Mouse (Mus musculus): ENCODE measurements around the gene Creb3l4. TPM values are rescaled to one million over a fixed set of nuclear protein-coding genes. Genes with fewer than 3 reads are reported as not detected.

Creb3l4 gene
- total and polyA plus RNA-seq, 3 experiments: 0.21 to 0.89 (median 0.59) TPM

DNA sequence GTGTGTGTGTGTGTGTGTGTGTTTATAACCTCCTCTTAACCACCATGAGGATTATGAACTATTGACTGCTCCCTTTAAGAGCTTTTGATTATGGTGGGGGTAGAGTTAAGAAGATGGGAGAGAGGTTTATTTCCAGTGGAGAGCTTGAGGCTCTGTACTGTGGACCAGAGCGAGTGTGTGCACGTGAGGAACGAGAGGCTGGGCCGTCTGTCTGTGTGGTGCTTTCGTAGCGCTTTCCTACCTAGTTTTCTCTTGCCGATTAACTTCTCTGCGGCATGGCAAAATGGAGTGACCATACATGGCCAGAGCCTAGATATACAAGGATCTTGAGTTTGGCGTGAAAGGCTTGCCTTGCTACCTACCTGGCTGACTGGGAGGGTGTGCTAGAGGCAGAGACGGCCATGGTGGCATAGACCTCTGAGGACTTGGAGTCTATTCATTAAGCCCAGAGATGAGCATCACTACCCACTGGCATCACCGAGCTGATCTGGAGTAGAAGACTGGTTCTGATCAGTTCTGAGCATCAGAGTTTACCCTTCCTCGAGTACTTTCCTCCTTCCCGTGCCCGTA is 12.6 kb upstream of the Creb3l4 start:
- Histone ChIP-seq H3K27me3 (replicated peaks) (no peaks in the 10 kb centered on the region), H3K36me3 (replicated peaks in 1 of 2; ENCODE audit: control insufficient read depth in 1 of 2, insufficient read depth in 1 of 2, low read length in 1 of 2) (peaks cover 48 to 50% of the 10 kb centered on the region in 2 experiments), H3K9ac (ENCODE audit: insufficient read depth, low read depth) (peak overlapping the region; percentile 85), H3K79me2 (replicated peaks; ENCODE audit: control insufficient read depth, extremely low read depth, insufficient read depth, poor library complexity, severe bottlenecking) (peaks cover 53% of the 10 kb centered on the region), H3K4me1 (ENCODE audit: control insufficient read depth in 1 of 2, insufficient read depth in 2 of 2) (peaks cover 9 to 49% of the 10 kb centered on the region in 2 experiments), H3K27ac (ENCODE audit: insufficient read depth, low read depth) (peak overlapping the region; percentile 82), H3K9me3 (replicated peaks; ENCODE audit: low read length) (no peaks in the 10 kb centered on the region), H3K4me3 (replicated peaks in 1 of 3; ENCODE audit: low read depth in 2 of 3, low read length in 2 of 3, poor library complexity in 1 of 3) (peak overlapping the region; percentile 91 to 95 (median 93)), H3K4me2 (ENCODE audit: insufficient read depth, low read depth, poor library complexity, severe bottlenecking) (peak overlapping the region; percentile 46)
- 0 out of 2 replicates have a peak, but pooled peaks have one; percentile 41 for TF ChIP-seq MYC (IDR thresholded peaks at IDR 0.05; ENCODE audit: low read depth, low read length)
- TF ChIP-seq BHLHE40 (IDR thresholded peaks at IDR 0.05; ENCODE audit: low read depth, low read length): peak; percentile 96
- no peak for TF ChIP-seq USF1 (IDR thresholded peaks at IDR 0.05; ENCODE audit: low read depth, low read length)
- peak; percentile 64 for TF ChIP-seq MXI1 (IDR thresholded peaks at IDR 0.05; ENCODE audit: low read depth, low read length)
- TF ChIP-seq USF2 (conservative IDR thresholded peaks at IDR 0.05; ENCODE audit: low read depth, low read length): no peak
- 0 out of 2 replicates have a peak, but pooled peaks have one; percentile 51 for TF ChIP-seq ZMIZ1 (IDR thresholded peaks at IDR 0.05; ENCODE audit: low read depth, low read length)
- 0 out of 2 replicates have a peak, but pooled peaks have one; percentile 16 for TF ChIP-seq SIN3A (IDR thresholded peaks at IDR 0.05; ENCODE audit: low read length)
- no peak for DNase-seq (ENCODE audit: extremely low read depth)
- in situ Hi-C loops (cut with MboI; ENCODE audit: low pct_ligation_motif_present, low pct_unique_long_range_greater_than_20kb, low sequenced_read_pairs) (no loop called here), dilution Hi-C loops (cut with MboI; ENCODE audit: extremely low pct_ligation_motif_present, extremely low pct_unique_long_range_greater_than_20kb, low sequenced_read_pairs) (no loop called here)

DNA sequence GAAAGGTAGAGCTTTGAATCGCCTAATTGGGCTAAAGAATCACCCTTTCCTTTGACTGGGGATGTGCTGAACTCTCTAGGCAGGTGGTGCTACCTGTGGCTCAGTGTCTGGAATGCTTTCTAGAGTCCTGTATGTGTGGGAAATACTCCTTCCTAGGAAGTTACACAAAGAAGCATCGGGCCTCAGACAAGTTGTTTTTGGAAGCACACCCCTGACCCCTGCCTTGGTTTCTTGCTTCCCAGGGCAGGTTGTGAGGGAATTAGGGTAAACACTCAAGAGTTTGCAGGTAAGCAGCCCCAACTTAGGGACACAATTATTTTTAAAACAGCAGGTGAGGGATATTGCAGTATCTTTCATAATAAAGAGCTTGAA is 11.9 kb upstream of the Creb3l4 start:
- Histone ChIP-seq H3K36me3 (replicated peaks in 1 of 2; ENCODE audit: control insufficient read depth in 1 of 2, insufficient read depth in 1 of 2, low read length in 1 of 2) (peaks cover 46 to 50% of the 10 kb centered on the region in 2 experiments), H3K9ac (ENCODE audit: insufficient read depth, low read depth) (peak overlapping the region; percentile 85), H3K27ac (ENCODE audit: insufficient read depth, low read depth) (peak overlapping the region; percentile 91), H3K79me2 (replicated peaks; ENCODE audit: control insufficient read depth, extremely low read depth, insufficient read depth, poor library complexity, severe bottlenecking) (peaks cover 56% of the 10 kb centered on the region), H3K9me3 (replicated peaks; ENCODE audit: low read length) (no peaks in the 10 kb centered on the region), H3K4me2 (ENCODE audit: insufficient read depth, low read depth, poor library complexity, severe bottlenecking) (peak overlapping the region; percentile 46), H3K27me3 (replicated peaks) (no peaks in the 10 kb centered on the region), H3K4me1 (ENCODE audit: control insufficient read depth in 1 of 2, insufficient read depth in 2 of 2) (peaks cover 8 to 50% of the 10 kb centered on the region in 2 experiments), H3K4me3 (replicated peaks in 1 of 3; ENCODE audit: low read depth in 2 of 3, low read length in 2 of 3, poor library complexity in 1 of 3) (peak overlapping the region; percentile 91 to 95 (median 93))
- dilution Hi-C loops (cut with MboI; ENCODE audit: extremely low pct_ligation_motif_present, extremely low pct_unique_long_range_greater_than_20kb, low sequenced_read_pairs): no loop called here
- in situ Hi-C loops (cut with MboI; ENCODE audit: low pct_ligation_motif_present, low pct_unique_long_range_greater_than_20kb, low sequenced_read_pairs): no loop called here
- DNase-seq (ENCODE audit: extremely low read depth): no peak
- TF ChIP-seq USF2 (conservative IDR thresholded peaks at IDR 0.05; ENCODE audit: low read depth, low read length) (no peak), RAD21 (IDR thresholded peaks at IDR 0.05; ENCODE audit: low read depth, low read length) (no peak), NELFE (IDR thresholded peaks at IDR 0.05; ENCODE audit: low read depth, low read length) (no peak), TBP (conservative IDR thresholded peaks at IDR 0.05; ENCODE audit: low read depth, low read length) (no peak), MAFK (IDR thresholded peaks at IDR 0.05; ENCODE audit: insufficient replicate concordance, low read length) (no peak), POLR2AphosphoS2 (IDR thresholded peaks at IDR 0.05; ENCODE audit: low read depth, low read length) (0 out of 2 replicates have a peak, but pooled peaks have one; percentile 34), MEF2A (IDR thresholded peaks at IDR 0.05; ENCODE audit: borderline replicate concordance, low read depth, low read length) (no peak), MAZ (IDR thresholded peaks at IDR 0.05; ENCODE audit: low read depth, low read length) (no peak), POLR2A (IDR thresholded peaks at IDR 0.05; ENCODE audit: low read depth, low read length) (0 out of 2 replicates have a peak, but pooled peaks have one; percentile 1), MXI1 (IDR thresholded peaks at IDR 0.05; ENCODE audit: low read depth, low read length) (no peak; the same call in 1 of the 2 replicates), ZNF384 (IDR thresholded peaks at IDR 0.05; ENCODE audit: low read depth, low read length) (no peak), MYC (IDR thresholded peaks at IDR 0.05; ENCODE audit: low read depth, low read length) (no peak), CHD1 (IDR thresholded peaks at IDR 0.05; ENCODE audit: low read depth, low read length) (peak; percentile 21; the same call in 1 of the 2 replicates)
